Mouse (Mus musculus) MEL (cell line): ENCODE results near the gene Cc2d2b.

Experiments used
- CTCF ChIP-seq, 3 experiments: IDR thresholded peaks in 2 of 3; conservative IDR thresholded peaks in 1 of 3; 2 replicates each; pipeline ENCODE4 v1.5.1; 2011 to 2012; ENCODE audit warnings: low read length in 3 of 3, low read depth in 2 of 3, mild to moderate bottlenecking in 2 of 3, improper control_type of control experiment in 1 of 3, inconsistent platforms in 1 of 3, mixed read lengths in 1 of 3, moderate library complexity in 1 of 3; ENCODE audit not compliant: control insufficient read depth in 1 of 3, insufficient read depth in 1 of 3, poor library complexity in 1 of 3, severe bottlenecking in 1 of 3
- ELF1 ChIP-seq: IDR thresholded peaks from 2 replicates; pipeline ENCODE4 v1.6.1; 2014; ENCODE audit warnings: low read depth, mild to moderate bottlenecking, inconsistent platforms, low read length, improper control_type of control experiment, moderate library complexity
- EP300 ChIP-seq, 2 experiments: IDR thresholded peaks; 2 replicates each; pipeline ENCODE4 v1.6.1; 2011; ENCODE audit warnings: improper control_type of control experiment in 2 of 2, low read length in 2 of 2, low read depth in 1 of 2, mild to moderate bottlenecking in 1 of 2
- POLR2A ChIP-seq, 2 experiments: IDR thresholded peaks; 2 replicates each; pipeline ENCODE4 v1.6.1; 2011 to 2012; ENCODE audit warnings: low read length in 2 of 2, mild to moderate bottlenecking in 2 of 2, control low read depth in 1 of 2, improper control_type of control experiment in 1 of 2, low read depth in 1 of 2, moderate library complexity in 1 of 2; ENCODE audit not compliant: control insufficient read depth in 1 of 2, insufficient read depth in 1 of 2, poor library complexity in 1 of 2
- TBP ChIP-seq: IDR thresholded peaks from 2 replicates; pipeline ENCODE4 v1.8.0; 2011; ENCODE audit warnings: low read depth, low read length, improper control_type of control experiment
- ZC3H11A ChIP-seq: IDR thresholded peaks from 2 replicates; pipeline ENCODE4 v1.6.1; 2012; ENCODE audit warnings: low read depth, mild to moderate bottlenecking, inconsistent platforms, low read length, improper control_type of control experiment

- no peak for TF ChIP-seq POLR2A (IDR thresholded peaks at IDR 0.05; ENCODE audit: control insufficient read depth in 1 of 2, insufficient read depth in 1 of 2, low read depth in 1 of 2, low read length in 2 of 2, poor library complexity in 1 of 2)
- TF ChIP-seq ZC3H11A: no peak
- no peak for TF ChIP-seq EP300 (IDR thresholded peaks at IDR 0.05; ENCODE audit: low read depth in 1 of 2, low read length in 2 of 2)
- no peak for TF ChIP-seq TBP
- no peak for TF ChIP-seq CTCF (IDR thresholded peaks at IDR 0.05 in 2 of 3, conservative IDR thresholded peaks at IDR 0.05 in 1 of 3; ENCODE audit: control insufficient read depth in 1 of 3, insufficient read depth in 1 of 3, low read depth in 2 of 3, low read length in 3 of 3, poor library complexity in 1 of 3, severe bottlenecking in 1 of 3)
- no peak for TF ChIP-seq ELF1
These were observed 29.0 kb upstream of the Cc2d2b start for GRCm38 (mm10) chr19:40719439-40720105.
